Mouse (Mus musculus) spleen, adult 2 months (tissue): Measurements from ENCODE around the gene Ndufv1.

Source experiments
- CTCF ChIP-seq: fragments of 200-500 bp; IDR thresholded peaks from 2 replicates; pipeline ENCODE4 v1.5.1; 2011; ENCODE audit warnings: mild to moderate bottlenecking, inconsistent platforms; ENCODE audit not compliant: insufficient read depth, insufficient read length, insufficient replicate concordance; ENCODE audit errors: extremely low read depth
- POLR2A ChIP-seq: fragments of 200-500 bp; IDR thresholded peaks from 2 replicates; pipeline ENCODE4 v1.6.1; 2011; ENCODE audit warnings: low read depth, low read length, inconsistent platforms

- no peak for TF ChIP-seq POLR2A
- TF ChIP-seq CTCF, result no peak
Measured at GRCm38 (mm10) chr19:3958470-3958869, 54.1 kb downstream of the Ndufv1 start, which contains the start of gene Aldh3b3.
